Mouse (Mus musculus) hindbrain, embryonic 13.5 days (tissue): Measurements from ENCODE around the gene Ntmt1. TPM values are rescaled to one million over a fixed set of nuclear protein-coding genes. Genes with fewer than 3 reads are reported as not detected.

Experiments
- ATAC-seq: fragments of 200-750 bp; cut with Nextera tagmentation; 2 replicates; pipeline ENCODE4 v1.8.0; 2017; ENCODE audit warnings: moderate TSS enrichment; ENCODE audit not compliant: low FRiP score
- H3K27ac ChIP-seq: fragments of 300-500 bp; sonication (generic); 2 replicates; pipeline ENCODE4 v1.5.1; 2015; ENCODE audit warnings: inconsistent platforms, mild to moderate bottlenecking, moderate library complexity
- H3K27me3 ChIP-seq: fragments of 300-500 bp; sonication (generic); 2 replicates; pipeline ENCODE4 v1.6.1; 2015; ENCODE audit warnings: mild to moderate bottlenecking, inconsistent platforms
- H3K36me3 ChIP-seq: fragments of 300-500 bp; sonication (generic); 2 replicates; pipeline ENCODE4 v1.6.1; 2015; ENCODE audit warnings: mild to moderate bottlenecking, inconsistent platforms
- H3K4me1 ChIP-seq: fragments of 300-500 bp; sonication (generic); replicated peaks from 2 replicates; pipeline ENCODE4 v1.6.1; 2015; ENCODE audit warnings: inconsistent platforms
- H3K4me2 ChIP-seq: fragments of 300-500 bp; sonication (generic); 2 replicates; pipeline ENCODE4 v1.6.1; 2015; ENCODE audit warnings: inconsistent platforms, mild to moderate bottlenecking, moderate library complexity
- H3K4me3 ChIP-seq: fragments of 300-500 bp; sonication (generic); 2 replicates; pipeline ENCODE4 v1.5.1; 2015; ENCODE audit warnings: mild to moderate bottlenecking, inconsistent platforms
- H3K9ac ChIP-seq: fragments of 300-500 bp; sonication (generic); 2 replicates; pipeline ENCODE4 v1.6.1; 2015; ENCODE audit warnings: mild to moderate bottlenecking, inconsistent platforms
- H3K9me3 ChIP-seq: fragments of 300-500 bp; sonication (generic); 2 replicates; pipeline ENCODE4 v1.6.1; 2016; ENCODE audit warnings: inconsistent platforms
- WGBS: fragments of 180-500 bp; shearing (Covaris S2); methylation state at CpG from one replicate; pipeline ENCODE4 v1.1.7; 2015; 5-methylcytosine and 5-hydroxymethylcytosine counted together
- polyA plus RNA-seq: library from polyadenylated mRNA; unstranded; fragments of >200 nt; fragmentation: Nextera tagmentation; extraction: Ambion mirVana; gene quantifications from 2 replicates; pipeline ENCODE4 v1.2.1, GENCODE M21; 2015

Ntmt1 gene
- polyA plus RNA-seq, 1 experiment from 2014 or later = 108 TPM

GRCm38 (mm10) chr2:30807147-30807647 lies 429 bp upstream of the Ntmt1 start:
- H3K4me3 ChIP-seq = peak overlapping the region; percentile 84
- WGBS = 7% methylated on average over 28 of the region's 28 CpGs

GRCm38 (mm10) chr2:30808296-30808655 lies 650 bp downstream of the Ntmt1 start:
- ATAC-seq = no peak; the same call in 1 of the 2 replicates
- H3K4me2 ChIP-seq = peak overlapping the region; percentile 98
- H3K9ac ChIP-seq = peak overlapping the region; percentile 92
- peaks cover 43% of the 10 kb centered on the region for H3K4me1 ChIP-seq
- H3K36me3 ChIP-seq = peaks cover 18% of the 10 kb centered on the region
- no peaks in the 10 kb centered on the region for H3K9me3 ChIP-seq
- H3K4me3 ChIP-seq = peak overlapping the region; percentile 84
- peak overlapping the region; percentile 89 for H3K27ac ChIP-seq
- 5% methylated on average over 10 of the region's 10 CpGs for WGBS
- peaks cover 12% of the 10 kb centered on the region for H3K27me3 ChIP-seq

More at GRCm38 (mm10) chr2:30807147-30807647, 429 bp upstream of the Ntmt1 start:
- Histone ChIP-seq H3K27me3 (peaks cover 22% of the 10 kb centered on the region), H3K4me1 (peaks cover 43% of the 10 kb centered on the region), H3K9me3 (no peaks in the 10 kb centered on the region), H3K36me3 (peaks cover 8% of the 10 kb centered on the region), H3K9ac (peak overlapping the region; percentile 92), H3K4me2 (peak overlapping the region; percentile 98), H3K27ac (peak overlapping the region; percentile 89)
- no peak; the same call in 1 of the 2 replicates for ATAC-seq

- Histone ChIP-seq H3K27me3 (peaks cover 3% of the 10 kb centered on the region; the same call in 1 of the 2 replicates), H3K36me3 (peaks cover 30% of the 10 kb centered on the region), H3K4me1 (peaks cover 43% of the 10 kb centered on the region), H3K4me3 (peak overlapping the region; percentile 84), H3K4me2 (peak overlapping the region; percentile 98), H3K27ac (no peak overlapping the region), H3K9me3 (no peaks in the 10 kb centered on the region), H3K9ac (peak overlapping the region; percentile 47)
- 88% methylated on average over 5 of the region's 5 CpGs for WGBS
- ATAC-seq = no peak
These were observed 1.9 kb downstream of the Ntmt1 start for GRCm38 (mm10) chr2:30809503-30809902.

- no peak for ATAC-seq
- H3K4me2 ChIP-seq = 0 out of 2 replicates have a peak overlapping the region, but pooled peaks have one; percentile 2
These were observed 2.9 kb downstream of the Ntmt1 start for GRCm38 (mm10) chr2:30810573-30810972.

GRCm38 (mm10) chr2:30816383-30816782 lies 8.8 kb downstream of the Ntmt1 start:
- H3K27me3 ChIP-seq = no peaks in the 10 kb centered on the region
- WGBS = 90% methylated on average over 1 of the region's 1 CpGs
- H3K4me1 ChIP-seq = peaks cover 5% of the 10 kb centered on the region
- no peak overlapping the region for H3K4me3 ChIP-seq
- H3K4me2 ChIP-seq = no peak overlapping the region
- H3K9ac ChIP-seq = no peak overlapping the region
- H3K36me3 ChIP-seq = peaks cover 84% of the 10 kb centered on the region
- no peaks in the 10 kb centered on the region for H3K9me3 ChIP-seq
- no peak overlapping the region for H3K27ac ChIP-seq
- ATAC-seq = no peak

More at GRCm38 (mm10) chr2:30810573-30810972, 2.9 kb downstream of the Ntmt1 start:
- Histone ChIP-seq H3K36me3 (peaks cover 41% of the 10 kb centered on the region), H3K27ac (no peak overlapping the region), H3K4me3 (no peak overlapping the region), H3K9me3 (no peaks in the 10 kb centered on the region), H3K27me3 (no peaks in the 10 kb centered on the region), H3K4me1 (peaks cover 43% of the 10 kb centered on the region), H3K9ac (peak overlapping the region; percentile 55)
- 96% methylated on average over 7 of the region's 7 CpGs for WGBS

- no peak for ATAC-seq
- Histone ChIP-seq H3K4me3 (no peak overlapping the region), H3K4me1 (peaks cover 24% of the 10 kb centered on the region), H3K9me3 (no peaks in the 10 kb centered on the region), H3K27me3 (no peaks in the 10 kb centered on the region), H3K4me2 (no peak overlapping the region), H3K36me3 (peaks cover 88% of the 10 kb centered on the region), H3K27ac (no peak overlapping the region), H3K9ac (no peak overlapping the region)
- WGBS = 98% methylated on average over 5 of the region's 5 CpGs
These were observed 12.2 kb downstream of the Ntmt1 start for GRCm38 (mm10) chr2:30819873-30820272.

GRCm38 (mm10) chr2:30821073-30821472 lies 13.4 kb downstream of the Ntmt1 start:
- ATAC-seq = no peak
- 95% methylated on average over 3 of the region's 3 CpGs for WGBS
- H3K4me3 ChIP-seq = no peak overlapping the region
- no peaks in the 10 kb centered on the region for H3K27me3 ChIP-seq
- H3K9me3 ChIP-seq = no peaks in the 10 kb centered on the region
- peaks cover 88% of the 10 kb centered on the region for H3K36me3 ChIP-seq
- H3K4me2 ChIP-seq = no peak overlapping the region
- H3K4me1 ChIP-seq = peaks cover 25% of the 10 kb centered on the region
- no peak overlapping the region for H3K9ac ChIP-seq
- H3K27ac ChIP-seq = no peak overlapping the region

GRCm38 (mm10) chr2:30822460-30822859 lies 14.8 kb downstream of the Ntmt1 start:
- no peak for ATAC-seq
- Histone ChIP-seq H3K4me1 (peaks cover 39% of the 10 kb centered on the region), H3K9ac (0 out of 2 replicates have a peak overlapping the region, but pooled peaks have one; percentile 13), H3K4me2 (no peak overlapping the region), H3K27me3 (no peaks in the 10 kb centered on the region), H3K4me3 (no peak overlapping the region), H3K9me3 (no peaks in the 10 kb centered on the region), H3K27ac (0 out of 2 replicates have a peak overlapping the region, but pooled peaks have one; percentile 23), H3K36me3 (peaks cover 88% of the 10 kb centered on the region)
- 93% methylated on average over 8 of the region's 8 CpGs for WGBS

- H3K9me3 ChIP-seq = no peaks in the 10 kb centered on the region
- peaks cover 81% of the 10 kb centered on the region for H3K36me3 ChIP-seq
- H3K27ac ChIP-seq = peak overlapping the region; percentile 31
- 68% methylated on average over 13 of the region's 13 CpGs for WGBS
- peak; percentile 30; the same call in 1 of the 2 replicates for ATAC-seq
- no peaks in the 10 kb centered on the region for H3K27me3 ChIP-seq
- no peak overlapping the region for H3K4me3 ChIP-seq
- H3K4me2 ChIP-seq = no peak overlapping the region
- H3K9ac ChIP-seq = 0 out of 2 replicates have a peak overlapping the region, but pooled peaks have one; percentile 19
- H3K4me1 ChIP-seq = peaks cover 38% of the 10 kb centered on the region
These were observed 15.9 kb downstream of the Ntmt1 start for GRCm38 (mm10) chr2:30823385-30824153.

- peak overlapping the region; percentile 80 for H3K27ac ChIP-seq
- WGBS = 36% methylated on average over 26 of the region's 26 CpGs
These were observed 19.5 kb downstream of the Ntmt1 start for GRCm38 (mm10) chr2:30826825-30827748.

GRCm38 (mm10) chr2:30827749-30828475 lies 20.3 kb downstream of the Ntmt1 start:
- no peaks in the 10 kb centered on the region for H3K27me3 ChIP-seq
- peak; percentile 81 for ATAC-seq

More at GRCm38 (mm10) chr2:30826825-30827748, 19.5 kb downstream of the Ntmt1 start:
- no peak for ATAC-seq
- H3K36me3 ChIP-seq = peaks cover 48% of the 10 kb centered on the region
- H3K4me3 ChIP-seq = peak overlapping the region; percentile 99
- H3K9ac ChIP-seq = peak overlapping the region; percentile 97
- H3K4me1 ChIP-seq = peaks cover 37% of the 10 kb centered on the region
- H3K4me2 ChIP-seq = peak overlapping the region; percentile 97
- H3K9me3 ChIP-seq = no peaks in the 10 kb centered on the region
- H3K27me3 ChIP-seq = no peaks in the 10 kb centered on the region

More at GRCm38 (mm10) chr2:30827749-30828475, 20.3 kb downstream of the Ntmt1 start:
- no peaks in the 10 kb centered on the region for H3K9me3 ChIP-seq
- peak overlapping the region; percentile 97 for H3K9ac ChIP-seq
- peak overlapping the region; percentile 99 for H3K4me3 ChIP-seq
- H3K4me1 ChIP-seq = peaks cover 30% of the 10 kb centered on the region
- under 1% methylated on average over 63 of the region's 63 CpGs for WGBS
- H3K36me3 ChIP-seq = peaks cover 40% of the 10 kb centered on the region
- peak overlapping the region; percentile 80 for H3K27ac ChIP-seq
- H3K4me2 ChIP-seq = peak overlapping the region; percentile 97
